Mouse (Mus musculus) cerebellum, adult 2 months (tissue): ENCODE measurements around the gene Hsd17b1.

Source experiments
- CTCF ChIP-seq: fragments of 200-500 bp; IDR thresholded peaks from 2 replicates; pipeline ENCODE4 v1.5.1; 2011; ENCODE audit warnings: low read depth, mild to moderate bottlenecking, control low read depth, low read length, moderate library complexity, borderline replicate concordance; ENCODE audit not compliant: insufficient read depth
- POLR2A ChIP-seq: fragments of 200-500 bp; IDR thresholded peaks from 2 replicates; pipeline ENCODE4 v1.6.1; 2011; ENCODE audit warnings: low read length, control low read depth, borderline replicate concordance; ENCODE audit not compliant: insufficient read depth

DNA sequence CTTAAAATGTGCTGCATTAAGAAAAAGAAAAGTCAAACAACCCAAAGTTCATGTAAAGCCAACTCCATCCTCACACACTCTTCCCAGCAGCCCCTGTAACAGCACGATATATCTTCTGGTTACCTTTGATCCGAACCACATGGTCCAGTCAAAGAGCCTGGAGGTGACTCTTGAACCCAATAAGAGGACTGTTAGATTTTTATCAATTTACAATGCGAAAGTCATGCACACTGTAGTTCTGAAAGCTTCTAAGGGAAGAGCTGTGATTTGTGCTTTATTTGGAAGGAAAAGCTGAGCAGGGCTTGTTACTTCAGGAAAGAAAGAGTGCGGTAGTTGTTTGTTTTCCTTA lies 47.4 kb upstream of the Hsd17b1 start:
- no peak for TF ChIP-seq POLR2A
- no peak for TF ChIP-seq CTCF
